Mouse (Mus musculus) spleen, postnatal 10 days (tissue): Measurements from ENCODE around the gene Plekhj1.
A peak's percentile ranks its signal among the peaks of the same experiment; 100 is the strongest.

Experiments
- DNase-seq, 2 experiments: peaks; one replicate each; pipeline ENCODE4 v3.0.0; 2021 to 2022; ENCODE audit warnings: low spot score in 2 of 2

Gene Plekhj1

DNA sequence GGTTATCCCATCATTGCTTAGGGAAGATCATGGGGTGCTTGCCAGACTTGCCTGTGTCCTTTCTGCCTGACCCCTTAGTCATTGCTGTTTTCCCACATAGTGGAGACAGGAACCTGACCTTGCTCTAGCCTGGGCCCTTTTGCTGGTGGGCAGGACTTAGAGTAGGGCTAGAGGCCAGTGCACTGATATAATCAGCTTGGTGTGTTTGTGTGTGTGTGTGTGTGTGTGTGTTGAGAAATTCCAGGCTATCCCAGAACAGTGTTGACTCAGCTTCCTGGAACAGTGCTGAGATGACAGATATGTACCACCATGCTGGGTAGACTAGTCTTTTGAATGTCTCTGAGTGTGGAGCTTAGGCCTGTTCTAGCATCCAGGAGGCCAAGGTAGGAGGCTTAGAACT lies 18.9 kb downstream of the Plekhj1 start:
- no peak for DNase-seq

DNA sequence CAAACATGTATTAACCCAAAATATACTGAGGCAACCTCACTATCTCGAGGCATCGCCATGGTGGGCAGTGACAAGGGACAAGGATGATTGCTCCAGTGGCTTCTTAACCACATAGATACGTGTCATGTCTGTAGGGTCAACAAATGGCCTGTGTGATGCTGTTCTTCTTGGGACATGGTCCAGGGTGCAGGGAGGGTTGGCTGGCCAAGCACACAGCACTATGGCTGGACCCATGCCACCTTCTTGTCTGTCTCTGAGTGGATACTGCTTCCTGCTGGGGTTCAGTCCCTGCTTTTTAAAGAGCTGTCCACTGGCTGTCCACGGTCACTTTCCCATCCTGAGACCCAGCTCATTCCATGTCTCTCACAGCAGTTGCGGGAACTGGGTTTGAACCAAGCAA lies 21.3 kb downstream of the Plekhj1 start:
- no peak for DNase-seq

DNA sequence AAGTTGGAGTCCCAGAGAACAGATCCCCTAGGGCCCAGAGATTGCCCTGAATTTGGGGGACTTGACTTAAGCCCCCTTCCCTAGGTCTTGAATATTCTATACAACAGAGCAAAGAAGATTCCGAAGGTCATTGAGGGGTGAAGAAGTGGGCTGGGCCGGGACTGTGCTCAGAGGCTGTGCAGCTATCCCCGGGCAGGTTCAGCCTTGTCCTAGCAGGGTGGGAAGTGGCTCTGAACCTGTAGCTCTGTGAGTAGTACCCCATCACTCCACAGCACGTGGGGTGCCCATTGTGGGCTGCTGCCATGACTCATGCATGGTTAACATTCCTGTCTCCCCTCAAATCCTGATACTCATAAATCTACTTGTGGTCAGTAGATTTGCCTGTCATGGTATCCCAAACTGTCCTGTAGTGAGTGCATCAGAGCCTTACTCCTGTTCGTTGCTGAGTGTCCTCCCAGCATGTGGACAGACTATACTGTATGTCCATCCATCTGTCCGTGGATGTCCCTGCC lies 22.0 kb downstream of the Plekhj1 start:
- DNase-seq = no peak

DNA sequence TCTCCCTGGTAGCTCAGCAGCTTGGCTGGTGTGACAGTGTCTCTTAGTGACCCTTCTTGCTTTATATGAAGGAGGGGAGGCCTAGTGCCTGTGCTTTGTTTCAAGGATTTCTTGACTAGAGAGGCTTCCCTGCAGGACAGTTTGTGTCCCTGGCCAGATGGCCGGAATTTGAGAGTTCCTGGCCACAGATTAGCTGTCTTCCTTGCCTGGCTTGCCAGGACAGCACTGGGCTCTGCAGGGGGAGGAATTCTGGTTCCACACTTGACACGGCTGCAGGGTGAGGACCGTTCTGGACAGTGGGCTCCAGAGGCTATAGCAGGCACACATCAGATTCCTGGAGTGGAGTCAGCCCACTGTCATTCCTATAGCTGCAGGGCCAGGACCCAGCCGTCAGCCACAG lies 22.7 kb downstream of the Plekhj1 start:
- no peak for DNase-seq

DNA sequence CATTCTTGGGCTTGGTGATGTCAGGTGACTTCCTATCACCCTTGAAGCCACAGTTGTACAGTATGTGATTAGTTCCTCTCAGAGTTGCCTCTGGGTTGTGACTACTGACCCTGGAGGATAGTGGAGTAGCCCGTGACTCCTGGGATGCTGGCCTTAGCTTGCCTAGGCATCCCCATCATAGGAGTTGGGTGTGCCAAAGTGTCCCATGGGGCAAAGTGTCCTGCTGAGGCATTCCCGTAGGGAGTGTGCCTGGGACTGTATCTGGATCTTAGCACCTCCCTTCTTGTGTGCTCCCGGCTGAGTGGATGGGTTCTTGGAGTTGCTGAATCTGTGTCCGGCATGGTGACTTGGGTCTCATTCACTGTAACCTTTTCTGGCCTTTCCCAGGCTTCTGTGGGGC lies 23.4 kb downstream of the Plekhj1 start:
- DNase-seq = no peak

DNA sequence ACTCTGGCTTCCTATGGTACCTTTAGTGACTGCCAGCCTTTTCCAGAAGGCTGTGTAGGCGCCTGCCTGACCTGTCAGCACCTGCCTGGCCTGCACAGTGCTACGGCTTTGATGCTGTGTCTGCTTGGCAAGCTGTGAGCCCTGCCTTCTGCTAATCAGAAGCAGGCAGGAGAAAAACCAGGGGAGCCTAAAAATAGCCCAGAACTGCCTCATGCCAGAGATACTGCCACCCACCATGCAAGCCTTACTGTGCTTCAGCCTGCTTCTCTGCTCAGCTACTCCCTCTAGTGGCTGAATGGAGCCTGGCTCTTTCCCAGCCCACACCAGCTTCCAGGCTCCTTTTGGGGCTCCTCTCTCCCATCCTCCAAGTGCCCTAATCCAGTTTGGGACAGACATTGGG lies 23.9 kb downstream of the Plekhj1 start:
- peak; percentile 67 to 83 for DNase-seq

DNA sequence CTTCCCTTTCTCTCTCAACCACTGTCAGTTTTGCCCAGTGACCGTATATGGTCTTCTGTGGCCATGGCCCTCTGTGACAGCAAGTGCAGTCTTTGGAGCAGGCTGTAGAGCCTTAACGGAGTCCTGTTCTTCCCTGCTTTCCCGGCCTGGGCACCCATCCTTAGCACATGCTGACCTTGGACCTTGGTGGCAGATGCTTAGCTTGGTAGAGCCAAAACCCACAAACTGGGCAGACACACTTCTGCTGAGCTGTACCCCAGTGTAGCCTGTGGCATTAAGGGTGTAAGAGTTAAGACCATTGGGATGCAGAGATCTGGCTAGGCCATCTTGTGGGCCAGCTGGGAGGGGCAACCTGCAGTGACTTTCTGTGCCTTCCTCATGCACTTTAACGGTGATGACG lies 24.6 kb downstream of the Plekhj1 start:
- no peak for DNase-seq

DNA sequence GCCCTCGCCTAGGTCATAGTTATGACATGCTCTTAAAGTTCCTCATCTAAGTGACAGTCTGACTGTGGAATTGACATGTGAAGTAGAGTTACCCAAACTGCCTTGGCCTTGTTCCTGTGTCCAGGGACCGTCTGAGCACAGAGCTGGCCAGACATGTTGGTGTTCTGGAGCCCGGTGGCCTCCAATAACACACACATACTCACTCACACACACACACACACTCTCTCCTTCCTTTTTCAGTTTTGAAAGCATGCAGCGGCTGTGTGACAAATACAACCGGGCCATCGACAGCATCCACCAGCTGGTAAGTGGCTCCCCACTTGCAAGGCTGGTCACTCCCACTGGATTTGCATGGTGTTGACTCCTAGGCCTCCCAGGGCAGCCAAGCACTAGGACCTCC lies 30.1 kb downstream of the Plekhj1 start:
- no peak for DNase-seq

DNA sequence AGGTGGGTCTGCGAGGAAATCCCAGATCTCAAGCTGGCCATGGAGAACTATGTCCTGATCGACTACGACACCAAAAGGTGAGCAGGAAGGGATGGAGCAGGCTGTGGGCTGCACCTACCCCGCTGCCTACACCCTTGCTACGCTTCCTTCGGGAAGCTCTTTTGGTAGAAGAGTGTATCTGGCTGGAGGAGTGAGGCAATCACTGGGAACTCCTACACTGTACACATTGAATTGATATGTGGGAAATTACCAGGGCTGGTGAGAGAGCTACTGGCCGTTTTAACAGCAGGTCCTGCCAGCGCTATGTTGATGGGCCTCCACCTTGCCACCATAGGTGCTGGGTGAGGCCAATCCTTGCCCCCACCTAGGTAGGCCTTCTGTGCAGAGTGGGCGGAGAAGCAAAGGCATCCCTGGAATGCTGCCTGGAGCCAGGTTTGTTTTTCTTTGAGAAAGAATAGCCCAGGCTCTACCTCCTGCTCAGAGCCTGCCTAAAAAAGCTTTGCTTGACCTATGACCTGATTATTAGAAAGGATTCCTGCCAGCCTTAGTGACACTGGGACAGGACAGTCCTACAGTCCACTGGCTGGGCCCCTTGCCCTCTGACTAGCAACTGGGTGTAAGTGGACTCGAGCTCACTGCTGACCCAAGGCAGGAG lies 32.1 kb downstream of the Plekhj1 start:
- DNase-seq = no peak

DNA sequence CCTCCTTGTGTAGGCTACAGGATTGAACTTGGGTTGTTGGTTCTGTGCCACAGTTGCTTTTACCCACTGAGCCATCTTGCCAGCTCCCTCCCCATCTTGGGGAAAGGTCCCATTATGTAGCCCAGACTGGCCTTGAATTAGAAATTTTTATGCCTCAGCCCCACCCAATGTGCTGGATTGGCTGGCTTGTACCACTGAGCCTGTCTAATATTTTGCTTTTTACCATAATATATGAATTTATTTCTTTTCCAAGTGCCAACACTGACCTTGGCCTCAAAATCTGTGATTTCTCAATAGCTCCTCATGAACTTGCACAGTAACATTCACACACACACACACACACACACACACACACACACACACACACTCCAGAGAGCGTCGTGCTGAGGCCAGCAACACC lies 32.7 kb downstream of the Plekhj1 start:
- DNase-seq = no peak

DNA sequence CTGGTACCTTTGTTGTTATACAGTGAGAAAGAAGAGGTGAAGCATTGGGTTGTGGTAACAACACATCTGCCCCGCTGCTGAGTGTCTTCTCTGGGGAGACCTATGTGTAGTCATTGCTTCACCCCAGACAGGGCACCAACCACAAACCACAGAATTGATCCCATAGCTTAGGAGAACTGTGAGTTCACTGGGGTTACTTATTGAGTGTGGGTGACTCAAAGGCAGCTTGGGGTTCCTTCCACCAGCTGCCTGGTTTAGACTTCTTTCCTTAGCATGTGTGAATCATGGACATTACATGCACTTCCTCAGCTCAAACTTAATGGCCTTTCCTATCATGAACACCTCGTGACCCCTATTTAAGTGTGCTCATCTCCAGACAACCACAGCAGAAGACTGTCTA lies 34.9 kb downstream of the Plekhj1 start:
- DNase-seq = no peak

DNA sequence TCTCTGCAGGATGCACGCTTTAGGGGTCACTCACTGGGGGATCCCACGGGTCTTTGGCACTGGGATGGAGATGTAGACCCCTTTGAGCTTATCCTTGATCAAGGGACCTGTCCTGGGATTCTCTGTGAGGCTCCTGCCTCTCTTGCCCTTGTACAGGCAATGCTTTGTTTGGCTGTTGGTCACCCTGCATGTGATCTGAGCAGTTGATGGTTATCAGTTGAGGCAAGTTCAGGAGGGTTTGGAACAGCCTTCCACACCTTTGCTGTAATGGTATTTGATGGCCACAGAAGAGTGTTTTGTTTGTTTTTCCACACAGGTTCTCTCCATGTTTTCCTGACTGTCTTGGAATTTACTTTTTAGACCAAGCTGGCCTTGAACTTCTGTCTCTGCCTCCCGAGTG lies 36.6 kb downstream of the Plekhj1 start:
- no peak for DNase-seq

DNA sequence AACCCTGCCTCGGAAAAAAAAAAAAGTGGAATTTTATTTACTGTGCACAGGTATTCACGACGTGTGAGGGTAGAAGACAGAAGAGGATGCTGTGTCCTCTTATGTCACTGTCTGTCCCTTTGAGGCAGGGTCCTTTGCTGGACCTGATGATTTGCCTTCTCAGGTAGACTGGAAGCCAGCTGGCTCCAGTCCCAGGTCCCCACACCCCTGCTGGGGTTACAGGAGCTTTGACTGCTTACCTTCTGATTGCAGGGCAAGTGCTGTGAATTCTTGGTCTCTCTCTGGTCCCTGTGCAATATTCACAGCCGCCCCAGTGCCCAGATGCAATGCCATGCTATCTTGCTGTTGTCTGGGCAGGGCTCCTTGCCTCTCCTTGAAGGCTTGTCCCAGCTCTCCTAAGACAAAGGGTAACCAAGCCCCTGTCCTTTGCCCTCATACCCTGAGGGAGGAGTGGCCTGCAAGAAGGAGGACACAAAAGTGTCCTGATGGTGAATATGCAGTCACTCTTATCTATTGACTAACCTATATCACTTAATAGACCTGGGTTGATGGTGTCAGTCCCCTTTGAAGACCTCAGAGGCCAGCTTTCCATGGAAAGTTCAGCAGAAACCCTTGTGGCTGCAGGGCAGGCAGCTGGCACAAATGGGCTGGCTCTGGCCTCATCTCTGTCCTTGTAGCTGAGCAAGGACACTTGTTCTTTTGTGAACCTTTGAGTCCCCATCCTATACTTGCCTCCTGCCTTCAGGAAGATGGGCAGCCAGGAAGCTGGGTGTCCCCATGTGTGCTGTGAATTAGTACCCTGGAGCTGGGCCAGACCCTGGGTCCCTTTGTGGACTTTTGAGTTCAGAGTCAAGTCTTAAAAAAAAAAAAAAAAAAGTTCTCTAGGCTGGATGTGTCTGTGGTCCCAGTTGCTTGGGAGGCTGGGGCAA lies 37.6 kb downstream of the Plekhj1 start:
- no peak for DNase-seq

DNA sequence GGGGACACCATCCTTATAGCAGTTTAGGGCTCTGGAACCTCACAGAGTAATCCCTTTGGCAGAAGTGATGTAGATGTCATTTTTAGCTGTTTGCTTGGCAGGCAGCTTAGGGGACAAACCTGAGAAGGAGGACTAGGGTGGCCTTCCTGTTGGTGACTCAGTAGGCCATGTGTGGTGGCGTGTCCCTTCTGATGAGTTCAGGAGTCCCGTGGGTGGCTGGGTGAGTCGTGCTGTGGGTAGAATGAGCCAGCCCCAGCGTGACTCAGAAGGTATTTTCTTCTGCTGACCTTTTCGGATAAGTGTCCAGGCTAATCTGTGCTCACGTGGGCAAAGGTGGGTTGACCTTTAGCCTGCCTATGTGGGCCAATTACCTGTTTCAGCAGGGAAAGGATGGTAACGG lies 39.8 kb downstream of the Plekhj1 start:
- no peak for DNase-seq

DNA sequence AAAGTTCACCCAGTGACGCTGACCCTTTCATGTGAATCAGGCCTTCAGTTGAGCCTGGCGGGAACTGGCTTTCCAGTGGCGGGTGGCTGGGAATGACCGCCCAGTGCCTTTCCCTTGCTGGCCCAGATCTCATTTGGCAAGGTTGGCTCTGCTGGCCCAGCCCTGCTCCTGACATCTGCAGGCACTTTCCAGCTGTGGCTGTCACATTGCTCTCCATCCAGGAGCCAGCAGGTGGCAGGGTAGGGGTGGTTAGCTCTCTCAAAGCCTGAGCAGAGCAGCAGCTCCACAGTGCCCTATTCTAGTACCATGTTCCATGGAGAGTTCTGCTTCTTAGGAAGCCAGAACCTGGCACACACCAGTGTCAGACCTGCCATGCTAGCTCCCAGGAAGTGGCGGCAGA lies 40.7 kb downstream of the Plekhj1 start:
- peak; percentile 60 to 86 for DNase-seq

DNA sequence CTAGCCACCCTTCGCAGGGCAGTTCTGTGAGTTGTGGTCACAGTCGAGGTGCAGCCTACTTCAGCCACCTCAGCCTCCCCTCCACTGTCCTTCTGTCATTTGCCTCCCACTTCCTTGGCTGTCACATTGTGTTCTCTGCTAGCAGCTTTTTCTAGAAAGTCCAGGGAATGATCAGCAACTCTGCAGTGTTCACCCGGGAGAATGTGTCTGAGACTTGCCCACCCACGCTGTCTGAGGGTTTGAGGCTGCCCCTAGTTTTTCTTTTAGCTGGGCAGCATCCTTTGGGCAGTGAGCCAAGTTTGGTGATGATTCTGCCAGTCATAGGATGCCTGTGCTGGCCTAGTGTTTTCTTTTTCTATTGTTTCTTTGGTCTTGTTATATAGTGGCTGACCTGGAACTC lies 41.5 kb downstream of the Plekhj1 start:
- DNase-seq = peak; percentile 22 to 38

DNA sequence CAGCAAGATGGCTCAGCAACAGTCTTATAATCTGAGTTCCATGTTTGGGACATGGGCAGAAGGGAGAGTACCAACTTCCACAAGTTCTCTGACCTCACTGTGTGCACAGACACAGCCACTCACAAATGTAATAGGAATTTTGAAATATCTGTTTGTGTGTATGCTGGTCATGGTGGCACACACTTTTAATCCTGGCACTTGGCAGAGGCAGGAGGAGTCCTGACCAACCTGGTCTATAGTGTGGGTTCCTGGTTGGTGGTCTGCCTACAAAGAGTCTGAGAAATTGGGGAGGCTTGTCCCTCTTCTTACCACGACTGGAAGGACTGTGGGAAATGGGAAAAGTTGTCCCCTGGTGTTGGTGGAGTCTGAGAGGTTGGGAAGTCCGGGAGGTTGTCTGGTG lies 41.9 kb downstream of the Plekhj1 start:
- DNase-seq = no peak

DNA sequence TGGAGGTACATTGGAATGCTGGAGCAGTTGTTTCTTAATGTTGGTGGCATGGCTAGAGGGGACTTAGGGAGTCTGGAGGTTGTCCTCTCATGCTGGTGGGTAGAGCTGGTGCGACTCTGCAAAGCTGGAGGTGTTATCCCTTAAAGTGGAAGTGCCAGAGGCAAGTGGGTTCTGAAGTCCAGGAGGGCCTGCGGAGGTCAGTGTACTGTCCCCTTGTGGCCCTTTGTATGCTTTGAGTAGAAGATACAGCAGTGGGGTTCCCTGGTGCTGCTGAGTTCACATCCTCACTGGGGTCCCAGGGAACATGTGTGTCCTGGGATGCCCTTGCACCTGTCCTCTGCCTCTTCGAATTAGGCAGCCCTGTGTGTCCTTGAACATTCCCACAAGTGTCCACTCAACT lies 42.3 kb downstream of the Plekhj1 start:
- peak; percentile 33 to 42 for DNase-seq

DNA sequence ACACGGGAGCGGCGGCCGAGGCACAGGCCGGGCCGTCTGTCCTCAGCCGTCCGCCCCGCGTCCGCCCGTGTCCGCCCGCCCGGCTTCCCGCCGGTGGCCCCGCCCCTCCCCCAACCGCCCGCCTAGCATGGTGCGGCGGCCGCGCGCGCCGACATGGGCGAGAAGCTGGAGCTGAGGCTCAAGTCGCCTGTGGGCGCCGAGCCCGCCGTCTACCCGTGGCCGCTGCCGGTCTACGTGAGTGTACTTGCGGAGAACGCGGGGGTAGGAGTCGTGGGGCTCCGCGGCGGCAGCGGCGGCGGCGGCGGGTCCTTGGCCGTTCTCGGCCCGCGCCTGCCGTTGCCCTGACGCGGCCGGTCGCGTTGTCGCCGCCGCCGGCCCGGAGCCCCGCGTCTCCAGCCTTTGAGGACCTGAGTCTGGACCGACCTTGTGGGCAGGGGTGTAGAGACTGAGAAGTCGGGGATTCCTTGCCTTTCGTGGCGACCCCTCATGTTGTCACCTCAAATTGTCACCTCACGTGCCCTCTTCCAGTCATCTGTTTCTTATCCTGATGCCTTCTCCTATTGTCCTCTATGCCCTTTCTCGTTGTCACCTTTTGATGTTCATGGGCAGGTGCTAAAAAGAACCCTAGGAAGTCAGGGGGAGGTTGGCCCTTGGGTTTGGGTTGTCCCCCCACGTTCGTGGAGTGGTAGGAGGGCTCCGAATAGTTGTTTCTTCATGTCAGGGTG lies 43.0 kb downstream of the Plekhj1 start:
- no peak for DNase-seq

DNA sequence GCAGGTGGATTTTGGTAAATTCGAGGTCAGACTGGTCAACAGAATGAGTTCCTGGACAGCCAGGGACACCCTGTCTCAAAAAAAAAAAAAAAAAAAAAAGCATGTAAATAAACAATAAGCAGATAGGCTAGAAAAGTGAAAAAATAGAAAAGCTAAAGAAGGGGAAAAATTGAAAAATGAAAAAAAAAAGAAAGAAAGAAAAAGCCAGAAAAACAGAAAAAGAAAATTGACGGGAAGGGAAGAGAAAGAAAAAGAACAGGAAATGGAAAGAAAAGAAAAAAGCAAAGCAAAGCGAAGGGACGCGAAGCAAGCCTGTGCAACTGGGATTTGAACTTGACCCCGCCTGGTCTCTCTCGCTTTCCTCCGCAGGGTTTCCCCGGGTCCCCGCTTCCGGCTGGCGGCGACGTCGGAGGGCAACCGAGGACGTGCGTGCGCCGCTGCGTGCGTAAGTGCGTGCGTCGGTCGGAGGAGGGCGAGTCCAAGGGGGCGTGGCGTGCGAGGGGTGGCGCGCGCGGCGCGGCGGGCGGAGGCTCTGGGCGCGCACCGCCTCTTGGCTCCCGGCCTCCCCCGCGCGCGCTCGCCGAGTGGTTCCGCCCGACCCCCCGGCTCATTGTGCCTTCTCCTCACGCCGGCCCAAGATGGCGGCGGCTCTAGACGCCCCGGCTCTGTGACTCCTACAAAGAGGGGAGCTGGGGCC lies 43.7 kb downstream of the Plekhj1 start, which contains the start of gene Dot1l:
Gene Dot1l (plus strand): TSS at position 613 of the 697 bp plus-strand sequence.
- DNase-seq = peak; percentile 99 to 100

DNA sequence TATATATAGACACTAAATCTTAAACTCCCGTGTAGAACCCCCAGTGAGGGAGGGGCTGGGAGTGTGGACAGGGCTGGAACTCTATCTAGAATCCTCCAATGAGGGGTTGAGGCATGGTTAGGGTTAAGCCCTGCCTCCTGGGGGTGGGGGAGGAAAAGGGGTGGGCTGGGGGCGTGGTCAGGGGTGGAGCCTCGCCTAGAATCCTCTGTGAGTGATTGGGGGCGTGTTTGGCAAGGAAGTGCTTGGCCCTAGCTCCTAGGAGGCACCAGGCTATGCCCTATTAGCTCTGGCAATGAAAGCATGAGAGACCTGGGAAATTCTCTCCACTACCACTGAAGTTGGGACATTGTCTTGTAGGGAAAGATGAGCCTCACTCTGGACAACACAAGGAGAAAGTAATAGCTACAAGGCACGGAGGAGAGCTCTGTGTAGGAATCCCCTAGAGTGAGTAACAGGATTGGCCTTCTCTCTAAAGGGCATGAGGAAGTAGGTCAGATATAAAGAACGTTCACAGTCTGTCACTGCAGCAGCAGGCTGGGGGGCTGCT lies 46.3 kb downstream of the Plekhj1 start:
- DNase-seq = peak; percentile 31 to 79
